Mouse (Mus musculus) T-helper 17 cell (primary cell): Measurements from ENCODE around the gene Hist1h1d.
"Not testable (repeated sequence)": the region's sequence is repeated elsewhere in the genome, so short reads cannot be mapped to it uniquely, and the experiment has no call there.

ENCODE experiments used
- in situ Hi-C, 2 experiments: fragments of 300-600 bp; cut with MboI, MseI; formaldehyde crosslinking; loops; 1 replicate in 1 of 2; 2 replicates in 1 of 2; pipeline ENCODE4 v1.15.1; 2025; ENCODE audit warnings: high pct_unique_total_duplicates in 2 of 2

The Hist1h1d gene

DNA sequence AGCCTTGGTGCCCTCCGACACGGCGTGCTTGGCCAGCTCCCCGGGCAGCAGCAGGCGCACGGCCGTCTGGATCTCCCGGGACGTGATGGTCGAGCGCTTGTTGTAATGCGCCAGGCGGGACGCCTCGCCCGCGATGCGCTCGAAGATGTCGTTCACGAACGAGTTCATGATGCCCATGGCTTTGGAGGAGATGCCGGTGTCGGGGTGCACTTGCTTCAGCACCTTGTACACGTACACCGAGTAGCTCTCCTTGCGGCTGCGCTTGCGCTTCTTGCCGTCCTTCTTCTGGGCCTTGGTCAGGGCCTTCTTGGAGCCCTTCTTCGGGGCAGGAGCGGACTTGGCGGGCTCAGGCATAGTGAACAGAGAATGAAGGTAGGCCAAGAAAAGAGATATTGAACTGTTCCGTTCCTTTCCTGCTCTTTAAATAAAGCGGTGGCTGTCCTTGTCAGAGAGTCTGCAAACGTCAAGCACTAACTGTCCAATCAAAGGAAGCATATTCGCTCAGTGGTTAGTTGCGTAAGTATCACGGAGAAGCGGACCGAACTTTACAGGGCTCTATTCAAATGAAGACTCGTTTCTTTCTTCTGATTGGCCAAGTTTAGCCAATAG is 10.0 kb upstream of the Hist1h1d start, which contains the start of gene Hist1h2bh:
TSS of gene Hist1h2bh (minus strand) at position 394 of the 609 bp plus-strand sequence.
- in situ Hi-C loops: not testable (repeated sequence)

DNA sequence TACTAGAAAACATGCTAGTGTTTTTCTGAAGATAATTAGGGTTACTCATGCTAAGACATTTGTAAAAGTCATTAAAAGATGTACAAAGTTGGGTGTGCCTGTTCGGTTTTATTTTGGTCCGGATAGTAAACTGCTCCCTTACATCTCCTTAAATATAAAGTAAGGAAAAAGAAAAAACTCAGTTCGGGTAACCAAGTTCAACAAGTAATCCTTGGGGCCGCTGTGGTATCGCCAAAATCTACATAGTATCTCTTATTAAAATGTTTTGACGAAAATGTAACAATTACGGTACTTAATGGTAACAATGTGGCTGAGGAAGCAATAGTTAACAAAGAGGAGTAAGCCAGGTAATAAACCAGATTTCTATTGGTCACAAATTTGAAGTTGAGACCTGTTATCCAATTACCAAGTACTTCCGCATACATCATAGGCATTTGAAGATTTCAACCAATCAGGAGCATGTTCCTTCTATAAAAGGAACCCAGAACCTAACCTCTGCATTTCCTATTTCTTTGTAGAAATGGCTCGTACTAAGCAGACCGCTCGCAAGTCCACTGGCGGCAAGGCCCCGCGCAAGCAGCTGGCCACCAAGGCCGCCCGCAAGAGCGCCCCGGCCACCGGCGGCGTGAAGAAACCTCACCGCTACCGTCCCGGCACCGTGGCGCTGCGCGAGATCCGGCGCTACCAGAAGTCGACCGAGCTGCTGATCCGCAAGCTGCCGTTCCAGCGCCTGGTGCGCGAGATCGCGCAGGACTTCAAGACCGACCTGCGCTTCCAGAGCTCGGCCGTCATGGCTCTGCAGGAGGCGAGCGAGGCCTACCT is 8.9 kb upstream of the Hist1h1d start, which contains the start of gene Hist1h3f:
TSS of gene Hist1h3f (plus strand) at position 88 of the 822 bp plus-strand sequence.
- in situ Hi-C loops: no loop called here

DNA sequence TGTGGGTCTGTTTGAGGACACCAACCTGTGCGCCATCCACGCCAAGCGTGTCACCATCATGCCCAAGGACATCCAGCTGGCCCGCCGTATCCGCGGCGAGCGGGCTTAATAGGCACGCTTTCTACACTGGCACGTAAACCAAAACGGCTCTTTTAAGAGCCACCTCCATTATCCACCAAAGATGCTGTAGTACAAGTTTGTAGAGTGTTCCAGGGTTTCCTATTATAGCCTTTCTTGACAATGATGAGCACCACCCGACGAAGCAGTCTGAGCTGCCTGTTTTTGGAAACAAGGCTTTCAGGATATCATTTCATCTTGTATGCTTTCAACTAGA is 8.3 kb upstream of the Hist1h1d start:
- in situ Hi-C loops: not testable (repeated sequence)

DNA sequence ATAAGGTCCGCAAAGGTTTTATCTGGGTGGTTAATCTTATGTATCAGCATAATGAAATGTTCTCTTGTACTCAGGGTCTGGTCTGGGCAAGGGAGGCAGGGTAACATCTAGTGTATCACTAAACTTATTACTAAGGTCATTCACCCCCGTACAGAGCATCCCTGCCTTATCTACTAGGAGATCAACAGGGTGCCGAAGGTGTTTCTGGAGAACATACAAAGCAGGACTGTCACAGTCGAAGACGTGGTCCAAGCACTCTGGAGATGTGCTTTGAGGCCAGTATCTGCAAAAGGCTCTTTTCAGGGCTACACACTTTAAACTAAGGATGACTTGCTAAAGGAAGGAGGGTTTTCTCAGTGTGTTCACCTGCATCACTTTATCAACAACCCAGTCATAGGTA is 6.4 kb upstream of the Hist1h1d start:
- in situ Hi-C loops: no loop called here

DNA sequence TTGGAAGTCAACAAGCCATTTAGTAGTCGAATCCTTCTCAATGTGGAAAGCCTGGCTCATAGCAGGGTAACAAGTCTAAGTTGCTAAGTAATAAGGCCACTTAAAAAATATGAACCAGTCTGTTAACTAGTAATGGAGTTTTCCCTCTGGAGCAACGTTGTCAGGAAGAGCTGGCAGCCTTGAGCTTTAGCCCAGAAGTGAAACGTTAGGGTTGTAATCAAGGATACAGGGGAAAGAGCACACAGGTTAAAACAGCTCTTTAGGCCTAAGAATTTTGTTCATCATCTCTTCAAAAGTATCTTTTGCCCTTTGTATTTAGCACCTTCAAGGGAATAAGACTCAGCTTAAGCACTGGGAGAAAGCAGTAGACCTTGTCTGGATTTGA is 2.3 kb upstream of the Hist1h1d start:
- in situ Hi-C loops: loop anchor here (10.0 to 25.0 kb wide), 2 partner anchors 1506 to 1738 kb away; partner anchors contain the start of genes Hist1h2ag (in 1 of the 2), Hist1h2ao (in 1 of the 2), Hist1h2bj (in 1 of the 2) and Hist1h2bq (in 1 of the 2)

DNA sequence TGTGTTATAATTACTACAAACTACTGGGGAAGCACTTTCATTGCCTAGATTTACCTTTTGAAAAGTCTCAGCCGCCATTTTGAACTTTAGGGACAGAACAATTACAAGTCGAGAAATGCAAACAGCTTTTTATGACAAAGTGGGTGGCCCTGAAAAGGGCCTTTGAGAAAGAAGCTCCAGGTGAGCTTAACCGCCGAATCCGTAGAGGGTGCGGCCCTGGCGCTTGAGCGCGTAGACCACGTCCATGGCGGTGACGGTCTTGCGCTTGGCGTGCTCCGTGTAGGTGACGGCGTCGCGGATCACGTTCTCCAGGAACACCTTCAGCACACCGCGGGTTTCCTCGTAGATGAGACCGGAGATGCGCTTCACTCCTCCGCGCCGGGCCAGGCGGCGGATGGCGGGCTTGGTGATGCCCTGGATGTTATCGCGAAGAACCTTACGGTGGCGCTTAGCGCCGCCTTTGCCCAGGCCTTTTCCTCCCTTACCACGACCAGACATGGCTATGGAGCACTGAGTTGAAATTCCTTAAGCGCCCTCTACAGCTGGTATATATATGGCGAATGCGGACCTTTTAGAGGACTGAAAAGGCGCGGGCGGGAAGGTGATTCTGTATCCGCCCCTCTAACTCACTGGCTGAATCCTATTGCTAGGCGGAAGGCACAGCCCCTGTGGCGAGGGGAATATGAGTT is 1.8 kb upstream of the Hist1h1d start, which contains the start of gene Hist1h4f:
TSS of gene Hist1h4f (minus strand) at position 503 of the 689 bp plus-strand sequence.
- in situ Hi-C loops: loop anchor here (10.0 to 25.0 kb wide), 2 partner anchors 1506 to 1739 kb away; partner anchors contain the start of genes Hist1h2ag (in 1 of the 2), Hist1h2ao (in 1 of the 2), Hist1h2bj (in 1 of the 2) and Hist1h2bq (in 1 of the 2)

DNA sequence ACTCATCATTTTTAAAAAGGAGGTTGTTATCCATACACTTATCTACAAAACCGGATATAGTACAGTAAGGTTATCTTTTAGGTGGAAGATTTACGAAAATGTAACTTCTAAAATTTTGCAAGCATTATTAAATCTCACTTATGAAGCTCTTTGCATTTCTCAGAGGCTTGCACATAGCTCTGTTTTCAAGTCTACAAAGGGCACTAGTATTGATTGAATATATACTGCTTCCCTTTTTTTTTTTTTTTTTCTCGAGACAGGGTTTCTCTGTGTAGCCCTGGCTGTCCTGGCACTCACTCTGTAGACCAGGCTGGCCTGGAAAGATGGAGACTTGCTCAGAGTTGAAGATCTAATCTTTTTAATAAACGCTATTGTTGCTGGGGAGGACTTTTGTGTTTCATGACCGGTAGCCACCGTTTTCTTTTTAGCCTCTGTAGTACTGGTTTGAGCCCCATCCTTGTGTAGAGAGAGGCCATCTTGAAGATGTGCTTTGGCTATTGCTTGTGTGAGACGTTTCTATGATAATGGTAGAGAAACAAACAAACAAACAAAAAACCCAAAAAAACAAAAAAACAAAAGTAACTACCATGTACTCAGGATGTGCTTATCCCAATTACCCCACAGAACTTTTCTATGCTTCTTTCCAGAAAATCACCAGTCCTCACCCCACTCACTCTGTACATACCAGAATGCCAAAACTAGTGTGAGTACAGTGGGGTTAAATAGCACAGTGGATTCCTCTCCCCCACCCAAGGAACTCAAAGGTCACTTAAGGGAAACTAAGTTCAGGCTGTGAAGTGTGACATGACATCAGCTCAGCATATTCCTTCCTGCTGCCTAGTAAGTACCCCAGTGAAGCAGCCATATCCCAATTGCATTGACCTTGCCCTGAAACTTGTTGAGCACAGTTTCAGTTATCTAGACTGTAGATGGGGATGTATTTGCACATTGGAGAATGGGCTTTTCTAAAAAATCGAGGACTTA is 839 bp upstream of the Hist1h1d start:
- in situ Hi-C loops: loop anchor here (10.0 to 25.0 kb wide), 2 partner anchors 1507 to 1740 kb away; partner anchors contain the start of genes Hist1h2ag (in 1 of the 2), Hist1h2ao (in 1 of the 2), Hist1h2bj (in 1 of the 2) and Hist1h2bq (in 1 of the 2)

DNA sequence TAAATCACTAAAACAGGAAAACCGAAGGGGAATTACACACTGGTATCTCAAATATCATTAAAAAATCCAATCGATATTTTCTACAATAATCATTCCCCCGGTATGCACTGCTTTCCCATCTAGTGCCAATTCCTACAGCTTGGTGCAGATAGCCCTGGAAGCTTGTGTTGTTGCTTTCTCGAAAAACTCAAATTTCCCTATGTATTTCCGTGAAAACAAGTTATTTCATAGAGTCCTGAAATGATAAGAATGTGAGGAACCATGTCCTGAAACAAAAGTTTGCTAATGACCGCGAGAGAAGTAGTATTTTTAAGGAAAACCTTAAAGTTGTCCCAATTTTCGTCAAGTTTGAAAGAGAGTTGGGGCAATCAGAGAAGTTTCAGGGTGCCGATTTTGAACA is 1.3 kb downstream of the Hist1h1d start:
- in situ Hi-C loops: loop anchor here (10.0 to 25.0 kb wide), 2 partner anchors 1510 to 1742 kb away; partner anchors contain the start of genes Hist1h2ag (in 1 of the 2), Hist1h2ao (in 1 of the 2), Hist1h2bj (in 1 of the 2) and Hist1h2bq (in 1 of the 2)

DNA sequence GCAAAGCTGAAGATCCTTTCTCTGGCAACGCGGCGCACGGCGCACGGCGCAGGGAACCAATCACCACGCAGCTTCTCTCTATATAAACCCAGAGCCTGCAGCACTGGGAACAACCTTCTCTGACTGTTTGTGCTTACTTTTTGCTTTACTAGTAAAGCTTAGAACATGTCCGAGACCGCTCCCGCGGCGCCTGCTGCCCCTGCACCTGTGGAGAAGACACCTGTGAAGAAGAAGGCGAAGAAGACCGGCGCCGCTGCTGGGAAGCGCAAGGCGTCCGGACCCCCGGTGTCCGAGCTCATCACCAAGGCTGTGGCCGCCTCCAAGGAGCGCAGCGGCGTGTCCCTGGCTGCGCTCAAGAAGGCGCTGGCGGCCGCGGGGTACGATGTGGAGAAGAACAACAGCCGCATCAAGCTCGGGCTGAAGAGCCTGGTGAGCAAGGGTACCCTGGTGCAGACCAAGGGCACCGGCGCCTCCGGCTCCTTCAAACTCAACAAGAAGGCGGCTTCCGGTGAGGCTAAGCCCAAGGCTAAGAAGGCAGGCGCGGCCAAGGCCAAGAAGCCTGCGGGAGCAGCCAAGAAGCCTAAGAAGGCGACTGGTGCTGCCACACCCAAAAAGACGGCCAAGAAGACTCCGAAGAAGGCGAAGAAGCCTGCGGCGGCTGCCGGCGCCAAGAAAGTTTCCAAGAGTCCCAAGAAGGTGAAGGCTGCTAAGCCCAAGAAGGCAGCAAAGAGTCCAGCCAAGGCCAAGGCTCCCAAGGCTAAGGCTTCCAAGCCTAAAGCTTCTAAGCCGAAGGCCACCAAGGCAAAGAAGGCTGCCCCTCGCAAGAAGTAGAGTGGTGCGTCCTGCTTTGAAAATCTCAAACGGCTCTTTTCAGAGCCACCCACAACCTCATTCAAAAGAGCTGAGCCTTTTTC is 2.1 kb downstream of the Hist1h1d start:
- in situ Hi-C loops: loop anchor here (10.0 to 25.0 kb wide), 2 partner anchors 1510 to 1743 kb away; partner anchors contain the start of genes Hist1h2ag (in 1 of the 2), Hist1h2ao (in 1 of the 2), Hist1h2bj (in 1 of the 2) and Hist1h2bq (in 1 of the 2)

DNA sequence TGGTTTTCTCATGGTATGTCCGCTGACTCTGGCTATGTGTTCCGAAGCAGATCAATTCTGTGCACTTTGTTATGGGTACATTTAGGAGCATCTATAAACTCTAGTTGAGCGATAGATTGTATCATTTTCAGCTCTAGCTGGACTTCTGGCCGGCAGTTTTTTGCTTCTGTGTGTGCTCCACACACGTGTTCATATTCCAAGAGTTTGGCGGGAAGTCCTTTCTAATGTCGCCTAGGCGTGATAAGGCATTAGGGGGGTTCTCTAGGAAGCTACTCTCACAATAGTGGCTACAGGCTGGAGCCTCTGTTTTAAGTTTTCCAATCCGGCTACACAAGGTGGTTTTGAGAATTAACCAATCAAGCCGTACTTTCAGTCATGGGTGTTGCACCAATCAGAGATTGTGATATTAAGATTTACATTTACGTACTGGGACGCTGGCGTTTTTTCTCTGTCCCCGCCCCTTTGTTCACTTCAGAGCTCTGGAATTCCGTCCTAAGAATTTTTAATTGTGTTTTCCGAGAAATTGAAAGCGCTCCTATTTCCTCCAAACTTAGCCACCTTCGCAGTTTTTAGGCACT is 2.9 kb downstream of the Hist1h1d start:
- in situ Hi-C loops: loop anchor here (10.0 to 25.0 kb wide), 2 partner anchors 1511 to 1744 kb away; partner anchors contain the start of genes Hist1h2ag (in 1 of the 2), Hist1h2ao (in 1 of the 2), Hist1h2bj (in 1 of the 2) and Hist1h2bq (in 1 of the 2)

DNA sequence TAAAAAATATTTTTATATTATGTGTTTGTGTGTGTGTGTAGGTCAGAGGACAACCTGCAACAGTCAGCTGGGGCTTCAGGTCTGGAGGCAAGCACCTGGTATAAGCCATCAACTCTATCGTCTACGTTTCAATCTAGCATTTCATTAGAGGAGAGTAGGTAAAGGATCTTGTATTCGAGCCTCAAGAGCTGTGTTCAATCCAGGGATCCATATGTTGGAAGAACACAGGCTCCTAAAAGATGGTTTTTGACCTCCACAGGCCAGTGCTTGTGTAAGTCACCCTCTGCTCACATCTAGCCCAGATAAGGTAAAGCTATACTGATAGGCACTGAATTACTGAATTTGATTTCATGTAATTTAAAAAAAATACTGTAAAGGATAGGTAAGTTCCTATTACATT is 3.8 kb downstream of the Hist1h1d start:
- in situ Hi-C loops: loop anchor here (10.0 to 25.0 kb wide), 2 partner anchors 1512 to 1745 kb away; partner anchors contain the start of genes Hist1h2ag (in 1 of the 2), Hist1h2ao (in 1 of the 2), Hist1h2bj (in 1 of the 2) and Hist1h2bq (in 1 of the 2)

DNA sequence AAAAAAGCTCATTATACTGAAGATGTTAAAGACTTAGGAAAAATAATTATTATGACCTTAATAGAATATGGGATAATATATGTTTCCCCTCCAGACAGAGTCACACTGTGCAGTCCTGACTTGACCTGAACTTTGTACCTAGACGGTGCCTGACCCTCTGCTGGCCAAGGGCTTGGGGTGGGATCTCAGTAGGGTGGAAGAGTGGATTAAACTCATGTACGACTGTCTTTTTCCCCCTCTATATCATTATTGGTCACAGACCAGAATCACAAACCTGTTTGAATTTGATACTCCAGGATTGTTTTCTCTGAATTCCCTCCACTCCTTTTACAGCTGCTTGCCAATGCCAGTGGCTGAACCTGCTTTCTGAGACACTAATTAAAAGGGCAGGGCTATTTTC is 7.6 kb downstream of the Hist1h1d start:
- in situ Hi-C loops: loop anchor here in 1 of 2 experiments (25.0 kb wide), 1 partner anchor 1748 kb away; the partner anchor contains the start of genes Hist1h2ao, Hist1h2bq and Hist1h4m

DNA sequence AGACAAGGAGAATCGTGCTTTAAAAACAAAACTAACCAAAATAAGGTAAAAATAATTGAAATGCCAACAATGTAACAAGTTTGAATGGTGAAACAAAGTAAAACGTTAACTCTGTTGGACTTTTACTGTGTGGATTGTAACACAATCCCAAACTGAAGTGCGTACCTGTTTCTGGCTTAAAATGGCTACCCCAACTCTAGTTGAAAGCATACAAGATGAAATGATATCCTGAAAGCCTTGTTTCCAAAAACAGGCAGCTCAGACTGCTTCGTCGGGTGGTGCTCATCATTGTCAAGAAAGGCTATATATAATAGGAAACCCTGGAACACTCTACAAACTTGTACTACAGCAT is 8.4 kb downstream of the Hist1h1d start:
- in situ Hi-C loops: loop anchor here in 1 of 2 experiments (25.0 kb wide), 1 partner anchor 1749 kb away; the partner anchor contains the start of genes Hist1h2ao, Hist1h2bq and Hist1h4m

DNA sequence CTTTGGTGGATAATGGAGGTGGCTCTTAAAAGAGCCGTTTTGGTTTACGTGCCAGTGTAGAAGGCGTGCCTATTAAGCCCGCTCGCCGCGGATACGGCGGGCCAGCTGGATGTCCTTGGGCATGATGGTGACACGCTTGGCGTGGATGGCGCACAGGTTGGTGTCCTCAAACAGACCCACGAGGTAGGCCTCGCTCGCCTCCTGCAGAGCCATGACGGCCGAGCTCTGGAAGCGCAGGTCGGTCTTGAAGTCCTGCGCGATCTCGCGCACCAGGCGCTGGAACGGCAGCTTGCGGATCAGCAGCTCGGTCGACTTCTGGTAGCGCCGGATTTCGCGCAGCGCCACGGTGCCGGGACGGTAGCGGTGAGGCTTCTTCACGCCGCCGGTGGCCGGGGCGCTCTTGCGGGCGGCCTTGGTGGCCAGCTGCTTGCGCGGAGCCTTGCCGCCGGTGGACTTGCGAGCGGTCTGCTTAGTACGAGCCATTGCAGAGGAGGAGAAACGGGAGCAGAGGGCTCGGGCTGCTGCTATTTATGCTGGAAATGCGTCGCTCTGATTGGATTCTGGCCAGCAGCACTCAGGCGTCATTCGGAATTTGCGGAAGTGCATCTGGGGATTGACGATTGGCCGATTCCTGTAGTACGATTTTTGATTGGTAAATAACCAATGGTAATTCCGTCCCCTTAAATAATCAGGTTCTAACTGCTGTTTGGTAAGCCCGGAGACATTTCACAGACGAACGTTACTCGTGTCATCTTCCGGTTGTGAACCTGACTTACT is 9.0 kb downstream of the Hist1h1d start, which contains the start of gene Hist1h3e:
TSS of gene Hist1h3e (minus strand) at position 487 of the 777 bp plus-strand sequence.
- in situ Hi-C loops: loop anchor here in 1 of 2 experiments (25.0 kb wide), 1 partner anchor 1750 kb away; the partner anchor contains the start of genes Hist1h2ao, Hist1h2bq and Hist1h4m

DNA sequence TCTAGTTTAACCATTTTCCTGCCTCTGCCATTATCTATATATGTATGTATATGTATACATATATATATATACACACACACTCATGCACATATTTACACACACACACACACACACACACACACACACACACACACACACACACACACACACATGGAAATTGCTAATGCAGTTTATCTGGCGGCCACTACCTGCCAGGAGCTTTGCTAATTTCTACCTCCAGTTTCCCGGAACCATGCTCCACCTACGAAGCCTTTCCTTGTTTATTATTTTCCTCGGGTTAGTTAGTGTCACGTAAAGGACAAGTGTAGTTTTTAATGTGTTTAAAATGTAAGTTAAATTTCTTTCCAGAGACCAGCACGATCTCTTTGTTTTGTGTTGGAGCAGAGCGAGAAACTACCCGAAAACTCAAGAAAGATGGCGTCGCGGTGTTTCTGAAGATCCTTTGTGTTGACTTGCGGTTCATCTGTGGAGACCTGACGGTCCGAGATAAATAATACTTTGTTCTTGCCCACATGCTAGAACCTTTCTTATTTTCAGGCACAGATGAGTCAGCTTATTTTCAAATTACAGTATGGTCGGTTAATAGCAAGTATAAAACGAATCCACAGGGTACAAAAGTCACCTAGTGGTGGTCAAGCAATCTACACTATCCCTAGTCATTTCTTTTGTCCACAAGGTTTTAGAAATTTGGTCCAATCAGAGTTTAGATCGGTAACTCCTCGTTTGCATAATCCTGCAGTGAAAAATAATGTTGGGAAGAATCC is 9.8 kb downstream of the Hist1h1d start:
- in situ Hi-C loops: loop anchor here in 1 of 2 experiments (25.0 kb wide), 1 partner anchor 1751 kb away; the partner anchor contains the start of genes Hist1h2ao, Hist1h2bq and Hist1h4m

DNA sequence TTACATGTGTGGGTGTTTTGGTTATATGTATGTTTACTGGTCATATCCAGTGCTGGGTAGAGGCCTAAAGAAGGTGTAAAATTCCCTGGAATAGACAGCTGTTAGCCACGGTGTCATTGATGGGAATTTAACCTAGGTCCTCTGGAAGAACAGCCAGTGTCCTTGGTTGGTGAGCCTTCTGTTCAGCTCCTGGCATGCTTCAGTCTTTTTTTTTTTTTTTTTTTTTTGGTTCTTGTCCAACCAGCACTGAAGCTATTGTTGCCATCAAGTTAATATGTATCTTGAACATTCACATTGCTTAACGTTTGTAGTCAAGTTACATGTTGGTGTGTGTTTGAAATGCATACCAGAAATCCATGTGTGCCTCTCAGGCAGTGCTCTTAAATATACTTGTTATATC is 11.4 kb downstream of the Hist1h1d start:
- in situ Hi-C loops: loop anchor here in 1 of 2 experiments (25.0 kb wide), 1 partner anchor 1752 kb away; the partner anchor contains the start of genes Hist1h2ao, Hist1h2bq and Hist1h4m
